Mouse (Mus musculus) kidney, postnatal 10 days (tissue): Measurements from ENCODE around the gene Lrrc18.

Experiments used
- DNase-seq: peaks from one replicate; pipeline ENCODE4 v3.0.0; 2021; ENCODE audit warnings: mixed read lengths

Gene Lrrc18

GRCm38 (mm10) chr14:32991082-32991481 lies at the start of gene Lrrc18:
Gene Lrrc18 (plus strand): TSS chr14:32991382.
- DNase-seq = no peak

- no peak for DNase-seq
These were observed 43.7 kb upstream of the Lrrc18 start for GRCm38 (mm10) chr14:32947512-32947911.

GRCm38 (mm10) chr14:32950312-32951301 lies 40.6 kb upstream of the Lrrc18 start:
- peak; percentile 85 for DNase-seq

DNA sequence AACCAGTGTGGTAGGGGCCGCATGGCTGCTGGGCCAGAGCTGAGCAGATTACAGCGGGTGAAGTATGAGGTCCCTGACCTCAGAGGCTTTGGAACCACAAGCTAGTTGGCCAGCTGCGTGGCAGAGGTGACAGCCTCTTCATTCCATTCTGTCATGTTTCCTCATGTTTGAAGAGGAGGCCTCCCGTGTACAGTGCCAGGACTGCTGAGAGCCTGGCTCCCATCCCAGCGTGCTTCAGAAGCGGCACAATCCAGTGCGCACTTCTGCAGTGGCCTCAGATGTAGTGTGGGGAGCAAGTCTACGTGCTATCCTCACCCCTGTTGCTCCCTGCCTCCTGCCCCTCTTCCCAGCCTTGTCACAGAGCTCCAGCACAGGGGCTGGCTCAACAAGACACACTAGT lies 34.7 kb upstream of the Lrrc18 start:
- peak; percentile 47 for DNase-seq

- peak; percentile 66 for DNase-seq
These were observed 32.5 kb upstream of the Lrrc18 start for GRCm38 (mm10) chr14:32958671-32959070.

DNA sequence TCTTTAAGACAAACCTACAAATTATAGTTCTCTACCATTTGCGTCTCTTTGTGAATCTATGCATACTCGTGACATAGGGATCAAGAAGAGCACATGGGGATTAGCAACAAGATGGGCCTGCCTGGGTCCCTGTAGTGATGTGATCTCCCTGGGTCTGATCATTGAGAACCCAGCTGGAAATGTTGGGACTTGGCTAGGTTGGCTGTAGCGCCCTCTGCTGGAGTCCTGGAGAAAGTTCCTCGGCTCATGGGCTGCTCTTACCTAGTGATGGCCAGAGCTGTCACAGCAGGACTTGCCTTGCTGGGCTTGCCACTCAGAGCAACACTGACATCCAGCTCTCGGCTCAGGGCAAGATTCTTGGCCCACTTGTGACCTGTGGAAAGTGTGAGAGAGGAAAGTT lies 30.7 kb upstream of the Lrrc18 start:
- peak; percentile 79 for DNase-seq

GRCm38 (mm10) chr14:32964742-32965141 lies 26.4 kb upstream of the Lrrc18 start:
- DNase-seq = no peak

DNA sequence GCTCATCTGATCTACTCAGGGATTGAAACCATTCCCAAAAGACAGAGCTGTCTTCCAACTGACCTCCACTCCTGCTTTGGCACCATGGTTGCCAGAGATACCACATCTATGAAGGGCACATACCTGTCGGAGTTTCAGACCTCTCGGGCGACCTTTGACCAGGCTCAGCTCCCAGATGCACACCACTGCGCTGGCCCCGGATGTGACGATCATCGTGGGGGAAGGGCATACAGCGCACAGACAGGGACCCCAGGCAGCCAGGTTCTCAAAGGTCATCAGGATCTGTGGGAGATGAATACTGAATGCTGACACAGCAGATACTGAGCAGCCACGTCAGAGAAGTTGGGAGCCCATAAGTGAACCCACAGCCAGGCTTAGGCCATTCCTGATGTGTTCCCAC lies 20.5 kb upstream of the Lrrc18 start:
- DNase-seq = no peak

DNA sequence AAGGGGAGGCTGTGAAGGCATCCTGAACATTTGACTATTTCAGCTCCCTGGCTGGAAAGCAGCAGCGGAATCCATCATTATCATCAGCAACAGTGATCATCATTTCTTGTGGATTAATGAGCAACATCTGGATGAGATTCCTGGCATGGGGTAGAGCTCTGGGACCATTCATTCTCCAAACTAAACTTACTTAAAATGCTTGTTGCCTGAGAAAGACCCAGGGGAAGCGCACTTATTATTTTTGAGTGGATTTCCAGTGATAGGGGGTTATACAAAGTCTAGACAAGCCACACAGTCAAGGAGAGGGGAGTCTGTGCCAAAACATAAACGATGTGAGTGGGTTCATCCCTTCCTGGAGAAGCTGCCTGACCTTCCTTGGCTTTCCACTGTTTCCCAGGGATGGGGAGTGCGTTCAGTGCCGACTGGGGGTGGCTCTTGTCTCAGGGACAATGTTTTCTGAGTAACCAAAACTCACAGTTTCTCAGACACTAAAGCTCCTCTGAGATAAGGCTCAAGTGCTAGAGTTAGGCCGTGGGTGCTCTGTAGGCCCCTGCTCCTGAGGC lies 6.9 kb upstream of the Lrrc18 start:
- DNase-seq = peak; percentile 25

GRCm38 (mm10) chr14:32986659-32987058 lies 4.5 kb upstream of the Lrrc18 start:
- no peak for DNase-seq

DNA sequence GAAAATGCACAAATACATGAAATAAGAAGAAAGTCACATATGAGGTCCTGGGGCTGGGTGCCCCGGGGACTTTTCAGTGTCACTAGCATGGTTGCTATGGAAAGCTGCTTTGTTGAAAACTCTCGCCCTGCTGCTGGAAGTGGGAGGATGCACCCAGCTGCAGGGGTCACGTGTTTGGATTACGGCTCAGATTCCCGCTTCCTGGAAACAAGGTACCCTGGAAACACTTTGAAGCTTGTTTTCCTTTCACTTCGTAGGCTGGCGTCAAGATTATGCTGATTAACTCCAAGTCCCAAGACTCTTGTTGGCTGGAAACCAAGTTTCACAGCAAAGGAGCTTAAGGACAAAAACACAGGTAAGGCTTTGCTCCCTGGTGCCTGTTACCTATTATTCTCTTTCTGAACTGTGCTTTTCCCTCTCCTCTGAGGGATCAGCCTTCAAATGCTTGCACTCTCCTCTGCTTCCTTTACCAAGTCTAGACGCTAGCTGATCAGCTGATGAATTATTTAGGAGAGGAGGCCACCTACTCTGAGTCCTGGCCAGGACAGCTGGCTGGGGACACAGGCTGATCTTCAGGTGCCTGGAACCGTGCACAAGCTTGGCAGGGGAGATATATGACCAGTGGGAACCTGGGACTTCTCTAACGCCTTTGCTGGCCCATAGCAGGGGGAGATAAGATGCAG lies 3.9 kb downstream of the Lrrc18 start:
- peak; percentile 51 for DNase-seq

DNA sequence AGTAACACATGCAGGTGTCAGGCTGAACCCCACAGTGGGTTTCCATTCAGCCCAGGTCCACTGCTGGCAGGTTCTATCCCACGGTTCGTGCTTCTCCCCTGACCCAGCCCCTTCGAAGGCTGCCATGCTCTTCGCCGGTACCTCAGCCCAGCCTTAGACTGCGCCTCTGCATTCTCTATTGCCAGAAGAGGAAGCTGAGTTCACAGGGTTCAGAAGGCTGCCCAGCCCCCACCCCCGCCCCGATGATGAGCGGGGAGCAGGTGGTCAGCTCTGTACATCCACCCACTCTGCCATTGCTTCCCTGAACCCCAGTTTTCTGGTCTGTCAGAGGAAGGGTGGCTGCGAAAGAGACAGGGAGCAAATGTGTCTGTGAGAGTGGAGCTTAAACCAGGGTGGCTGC lies 8.3 kb downstream of the Lrrc18 start:
- no peak for DNase-seq

DNA sequence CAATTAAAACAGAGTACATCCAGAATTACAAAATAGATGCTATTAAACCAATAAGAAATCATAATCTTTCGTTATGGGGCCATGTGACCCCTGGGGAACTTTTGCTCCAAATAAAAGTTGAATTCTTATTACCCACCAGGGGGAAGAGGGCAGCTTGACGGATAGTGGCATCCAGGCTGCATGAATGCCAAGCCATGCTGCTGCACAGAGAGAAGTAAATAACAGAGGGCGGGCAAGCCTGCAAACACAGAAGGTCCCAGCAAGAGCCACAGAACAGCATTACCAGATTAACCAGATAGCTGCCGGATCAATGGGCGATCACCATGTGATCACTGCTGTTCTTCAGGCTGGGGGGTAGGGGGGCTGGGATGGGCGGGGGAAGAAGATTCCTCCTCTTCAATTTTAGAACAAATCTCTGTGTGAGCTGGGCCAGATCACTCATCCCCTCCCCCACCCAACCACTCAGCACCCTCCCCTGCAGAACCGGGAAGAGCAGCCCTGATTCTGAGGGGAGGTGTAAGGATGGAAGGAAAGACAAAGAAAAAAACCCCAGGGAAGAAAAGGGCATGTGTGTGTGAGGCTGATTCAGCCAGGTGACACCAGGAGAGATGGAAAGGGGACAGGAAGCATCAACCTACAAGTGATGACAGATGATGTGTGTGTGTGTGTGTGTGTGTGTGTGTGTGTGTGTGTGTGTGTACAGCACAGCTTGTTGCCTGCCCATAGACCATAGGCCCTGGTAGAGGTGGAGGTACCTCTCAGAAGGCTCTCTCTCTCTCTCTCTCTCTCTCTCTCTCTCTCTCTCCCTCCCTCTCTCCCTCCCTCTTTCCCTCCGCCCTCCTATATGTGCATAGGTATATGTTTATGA lies 9.2 kb downstream of the Lrrc18 start:
- DNase-seq = no peak

- DNase-seq = no peak
These were observed 13.9 kb downstream of the Lrrc18 start for GRCm38 (mm10) chr14:33005114-33005513.

- DNase-seq = no peak
These were observed 16.5 kb downstream of the Lrrc18 start for GRCm38 (mm10) chr14:33007638-33008037.

- no peak for DNase-seq
These were observed 27.9 kb downstream of the Lrrc18 start for GRCm38 (mm10) chr14:33019050-33019449.

- no peak for DNase-seq
These were observed 28.4 kb downstream of the Lrrc18 start for GRCm38 (mm10) chr14:33019606-33020005.

DNA sequence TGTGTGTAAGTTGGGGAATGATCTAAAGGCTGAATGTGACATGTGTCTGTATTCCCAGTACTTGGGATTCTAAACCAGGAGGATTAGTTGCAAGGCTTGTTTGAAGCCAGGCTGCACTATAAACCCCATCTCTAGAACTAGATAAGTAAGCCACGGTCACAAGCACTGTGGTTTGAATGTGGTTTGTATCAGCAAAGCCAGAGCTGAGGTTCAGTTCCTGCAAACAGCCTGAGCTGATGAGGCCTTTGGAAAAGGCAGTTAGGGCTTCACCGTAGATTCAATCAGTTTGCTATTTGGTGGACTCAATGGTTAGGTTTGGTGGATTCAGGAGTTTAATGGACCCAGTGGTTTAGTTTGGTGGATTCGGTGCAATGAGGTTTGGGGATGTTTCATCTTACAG lies 39.7 kb downstream of the Lrrc18 start:
- no peak for DNase-seq

- DNase-seq = peak; percentile 66
These were observed 42.2 kb downstream of the Lrrc18 start for GRCm38 (mm10) chr14:33033424-33033823.

DNA sequence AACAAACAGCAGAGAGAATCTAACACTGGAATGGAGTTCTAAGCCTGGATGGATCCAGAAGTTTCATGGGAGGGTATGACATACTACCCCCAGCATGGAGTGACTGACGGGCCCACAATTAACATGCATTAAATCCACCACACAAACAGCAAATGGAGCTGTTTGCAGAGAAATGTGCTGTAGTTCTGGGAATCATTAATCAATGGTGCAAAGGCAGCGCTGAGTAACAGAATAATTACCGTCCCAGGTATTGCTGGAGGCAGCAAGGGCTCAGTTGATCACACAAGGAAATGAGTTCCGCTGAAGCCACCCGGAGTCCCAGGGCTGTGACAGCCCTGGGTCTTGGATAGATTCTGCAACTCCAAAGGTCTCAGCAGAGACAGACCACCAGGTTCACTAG lies 44.2 kb downstream of the Lrrc18 start:
- peak; percentile 10 for DNase-seq

- DNase-seq = peak; percentile 45
These were observed 45.6 kb downstream of the Lrrc18 start for GRCm38 (mm10) chr14:33036811-33037210.

GRCm38 (mm10) chr14:33045217-33045616 lies 54.0 kb downstream of the Lrrc18 start:
- no peak for DNase-seq

GRCm38 (mm10) chr14:33053441-33053840 lies 62.3 kb downstream of the Lrrc18 start:
- no peak for DNase-seq
